Mouse (Mus musculus) hindbrain, embryonic 11.5 days (tissue): ENCODE data around the gene Fars2. TPM values are rescaled to one million over a fixed set of nuclear protein-coding genes. Genes with fewer than 3 reads are reported as not detected.

ENCODE experiments used
- ATAC-seq: fragments of 200-750 bp; cut with Nextera tagmentation; 2 replicates; pipeline ENCODE4 v1.8.0; 2017; ENCODE audit warnings: mild to moderate bottlenecking, moderate TSS enrichment, moderate library complexity; ENCODE audit not compliant: low FRiP score
- DNase-seq: peaks from one replicate; pipeline ENCODE4 v3.0.0-alpha.2; 2015; ENCODE audit warnings: low spot score
- H3K27ac ChIP-seq: fragments of 300-500 bp; sonication (generic); 2 replicates; pipeline ENCODE4 v1.5.1; 2014; ENCODE audit warnings: mild to moderate bottlenecking, low read depth, low read length
- H3K27me3 ChIP-seq: fragments of 300-500 bp; sonication (generic); 2 replicates; pipeline ENCODE4 v1.6.1; 2014; ENCODE audit warnings: mild to moderate bottlenecking, low read length, moderate library complexity, mixed read lengths; ENCODE audit not compliant: control insufficient read depth, insufficient read depth
- H3K36me3 ChIP-seq: fragments of 300-500 bp; sonication (generic); 2 replicates; pipeline ENCODE4 v1.6.1; 2014; ENCODE audit warnings: mild to moderate bottlenecking, low read length, moderate library complexity, mixed read lengths; ENCODE audit not compliant: control insufficient read depth, insufficient read depth
- H3K4me1 ChIP-seq: fragments of 300-500 bp; sonication (generic); replicated peaks from 2 replicates; pipeline ENCODE4 v1.6.1; 2014; ENCODE audit warnings: low read length, mixed read lengths; ENCODE audit not compliant: control insufficient read depth, insufficient read depth
- H3K4me2 ChIP-seq: fragments of 300-500 bp; sonication (generic); replicated peaks from 2 replicates; pipeline ENCODE4 v1.6.1; 2014; ENCODE audit warnings: mild to moderate bottlenecking, low read depth, low read length
- H3K4me3 ChIP-seq: fragments of 300-500 bp; sonication (generic); 2 replicates; pipeline ENCODE4 v1.5.1; 2014; ENCODE audit warnings: low read depth, low read length
- H3K9ac ChIP-seq: fragments of 300-500 bp; sonication (generic); 2 replicates; pipeline ENCODE4 v1.6.1; 2014; ENCODE audit warnings: low read depth, low read length
- H3K9me3 ChIP-seq: fragments of 300-500 bp; sonication (generic); 2 replicates; pipeline ENCODE4 v1.6.1; 2016; ENCODE audit warnings: low read length; ENCODE audit not compliant: control insufficient read depth
- WGBS: fragments of 180-500 bp; shearing (Covaris S2); extraction: QIAGEN DNeasy Blood & Tissue Kit; methylation state at CpG from one replicate; pipeline ENCODE4 v1.1.7; 2014; 5-methylcytosine and 5-hydroxymethylcytosine counted together
- polyA plus RNA-seq: library from polyadenylated mRNA; unstranded; fragments of >200 nt; fragmentation: Nextera tagmentation; extraction: Ambion mirVana; gene quantifications from 2 replicates; pipeline ENCODE4 v1.2.1, GENCODE M21; 2014

Gene Fars2
- polyA plus RNA-seq, 1 experiment from 2014 or later, result 31.1 TPM

DNA sequence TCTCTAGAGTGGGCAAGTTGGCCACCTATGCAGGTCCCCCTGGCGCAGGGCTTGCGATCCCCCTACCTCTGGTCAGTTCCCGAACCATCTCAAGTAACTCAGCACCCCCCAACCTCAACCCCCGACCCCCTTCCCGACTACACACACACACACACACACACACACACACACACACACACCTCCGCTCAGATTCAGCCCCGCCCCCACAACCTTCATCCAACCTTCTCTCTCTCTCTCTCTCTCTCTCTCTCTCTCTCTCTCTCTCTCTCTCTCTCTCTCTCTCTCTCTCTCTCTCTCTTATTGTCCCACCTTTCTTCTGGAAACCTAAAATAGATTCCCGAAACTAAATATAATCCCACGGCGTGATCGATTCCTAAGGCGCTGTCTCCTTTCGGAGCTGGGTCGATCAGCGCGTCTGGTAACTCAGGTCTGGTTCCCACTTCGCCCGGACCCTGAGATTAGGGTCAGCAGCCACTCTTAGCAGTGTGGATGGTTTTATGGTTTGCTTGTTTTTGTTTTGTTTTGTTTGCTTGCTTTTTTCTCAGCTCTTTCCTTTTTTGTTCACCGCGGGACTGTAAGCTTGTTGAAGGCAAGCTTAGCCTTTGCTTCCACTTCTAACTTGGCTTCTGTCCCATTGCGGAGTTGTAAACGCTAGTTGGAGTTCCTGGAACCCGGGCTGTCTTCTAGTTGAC, 610.7 kb downstream of the Fars2 start:
- Histone ChIP-seq H3K4me2 (peak overlapping the region; percentile 50), H3K4me1 (0 out of 2 replicates have a peak, but pooled peaks cover 8% of the 10 kb centered on the region), H3K4me3 (peak overlapping the region; percentile 33), H3K27ac (peak overlapping the region; percentile 91), H3K9ac (peak overlapping the region; percentile 58), H3K36me3 (no peaks in the 10 kb centered on the region), H3K27me3 (peaks cover 76% of the 10 kb centered on the region), H3K9me3 (no peaks in the 10 kb centered on the region)
- peak; percentile 48 for DNase-seq
- 1% methylated on average over 23 of the region's 23 CpGs for WGBS
- ATAC-seq, result no peak

DNA sequence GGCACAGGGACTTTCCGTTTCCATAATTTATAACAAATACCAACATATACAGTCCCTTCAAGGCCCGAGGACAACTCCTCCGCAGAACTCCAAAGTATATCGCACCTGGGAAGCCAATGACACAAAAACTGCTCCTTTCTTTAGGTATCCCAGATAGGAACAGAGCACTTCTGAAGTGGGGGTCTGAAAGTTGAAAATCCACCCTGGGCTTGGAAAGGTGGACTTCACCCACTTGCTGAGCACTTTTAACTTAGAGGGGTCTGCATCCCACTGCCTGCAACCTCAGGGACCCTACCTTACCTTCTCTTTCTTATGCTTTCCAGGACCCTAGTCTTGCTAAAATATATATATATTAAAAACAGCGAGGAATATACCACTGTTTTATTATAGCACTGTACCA, 611.3 kb downstream of the Fars2 start:
- peak overlapping the region; percentile 32 for H3K27ac ChIP-seq
- peak; percentile 42 for DNase-seq
- 6% methylated on average over 5 of the region's 5 CpGs for WGBS
- no peak for ATAC-seq
- 0 out of 2 replicates have a peak, but pooled peaks cover 8% of the 10 kb centered on the region for H3K4me1 ChIP-seq
- peak overlapping the region; percentile 19 for H3K4me3 ChIP-seq
- H3K27me3 ChIP-seq, result peaks cover 71% of the 10 kb centered on the region
- peak overlapping the region; percentile 28; the same call in 1 of the 2 replicates for H3K9ac ChIP-seq
- H3K4me2 ChIP-seq, result peak overlapping the region; percentile 34
- H3K9me3 ChIP-seq, result no peaks in the 10 kb centered on the region
- no peaks in the 10 kb centered on the region for H3K36me3 ChIP-seq

DNA sequence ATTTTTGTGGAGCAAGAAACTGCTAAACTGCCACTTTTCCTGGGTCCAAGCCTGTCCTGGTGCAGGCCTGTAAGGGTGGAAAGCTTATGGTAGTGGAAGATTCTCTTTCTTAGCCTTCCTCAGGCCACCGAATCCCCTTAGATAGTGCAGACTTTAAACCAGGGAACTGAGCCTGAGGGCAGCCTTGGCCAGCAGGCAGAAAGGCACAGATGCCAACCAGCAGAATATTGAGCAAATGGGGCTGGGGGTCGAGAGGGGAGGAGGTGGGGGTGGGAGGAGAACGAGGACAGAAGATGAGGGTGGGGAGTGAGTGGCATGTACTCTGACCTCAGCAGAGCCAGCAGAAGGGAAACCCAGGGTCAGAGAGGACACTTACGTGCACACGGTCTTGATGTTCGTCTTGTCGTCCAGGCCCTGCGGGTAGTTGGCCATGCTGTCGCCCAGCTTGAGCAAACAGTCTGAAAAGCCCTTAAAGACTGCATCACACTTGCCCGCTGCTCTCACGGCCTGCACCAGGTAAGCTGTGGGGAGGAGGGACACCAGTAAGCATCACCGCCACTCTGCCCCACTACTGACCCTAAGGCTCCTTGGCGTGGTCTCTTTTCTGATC, 612.6 kb downstream of the Fars2 start:
- peak overlapping the region; percentile 34 for H3K4me2 ChIP-seq
- H3K27me3 ChIP-seq, result peaks cover 65% of the 10 kb centered on the region
- peak overlapping the region; percentile 87 for H3K27ac ChIP-seq
- peak; percentile 57 for DNase-seq
- ATAC-seq, result no peak
- 0 out of 2 replicates have a peak, but pooled peaks cover 5% of the 10 kb centered on the region for H3K4me1 ChIP-seq
- no peaks in the 10 kb centered on the region for H3K9me3 ChIP-seq
- under 1% methylated on average over 13 of the region's 13 CpGs for WGBS
- peak overlapping the region; percentile 27 for H3K4me3 ChIP-seq
- H3K9ac ChIP-seq, result peak overlapping the region; percentile 55
- H3K36me3 ChIP-seq, result no peaks in the 10 kb centered on the region

DNA sequence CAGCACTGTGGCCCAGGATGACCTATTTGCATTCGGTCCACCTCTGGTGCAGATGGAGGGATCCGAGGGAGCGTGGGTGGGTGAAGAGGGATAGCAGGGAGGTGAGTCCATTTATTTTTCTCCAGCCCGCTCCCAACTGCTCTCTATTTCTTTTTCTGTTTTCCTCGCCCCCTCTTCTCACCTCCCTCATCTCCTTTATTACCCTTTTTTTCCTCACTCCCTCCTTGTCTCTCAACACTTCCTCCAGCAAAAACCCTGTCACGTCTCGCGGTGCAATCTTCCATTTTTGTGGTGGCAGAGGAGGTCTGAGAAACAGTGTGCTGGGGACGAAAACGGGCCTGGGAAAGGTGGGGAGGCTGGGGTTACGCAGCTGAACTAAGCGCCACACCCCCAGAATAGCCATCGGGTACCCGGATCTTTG, 613.1 kb downstream of the Fars2 start:
- Histone ChIP-seq H3K4me3 (peak overlapping the region; percentile 27), H3K27ac (peak overlapping the region; percentile 87), H3K4me2 (peak overlapping the region; percentile 34), H3K9me3 (no peaks in the 10 kb centered on the region), H3K4me1 (0 out of 2 replicates have a peak, but pooled peaks cover 6% of the 10 kb centered on the region), H3K27me3 (peaks cover 65% of the 10 kb centered on the region), H3K9ac (peak overlapping the region; percentile 55), H3K36me3 (no peaks in the 10 kb centered on the region)
- ATAC-seq (no peak), DNase-seq (no peak)
- WGBS, result 1% methylated on average over 14 of the region's 14 CpGs

DNA sequence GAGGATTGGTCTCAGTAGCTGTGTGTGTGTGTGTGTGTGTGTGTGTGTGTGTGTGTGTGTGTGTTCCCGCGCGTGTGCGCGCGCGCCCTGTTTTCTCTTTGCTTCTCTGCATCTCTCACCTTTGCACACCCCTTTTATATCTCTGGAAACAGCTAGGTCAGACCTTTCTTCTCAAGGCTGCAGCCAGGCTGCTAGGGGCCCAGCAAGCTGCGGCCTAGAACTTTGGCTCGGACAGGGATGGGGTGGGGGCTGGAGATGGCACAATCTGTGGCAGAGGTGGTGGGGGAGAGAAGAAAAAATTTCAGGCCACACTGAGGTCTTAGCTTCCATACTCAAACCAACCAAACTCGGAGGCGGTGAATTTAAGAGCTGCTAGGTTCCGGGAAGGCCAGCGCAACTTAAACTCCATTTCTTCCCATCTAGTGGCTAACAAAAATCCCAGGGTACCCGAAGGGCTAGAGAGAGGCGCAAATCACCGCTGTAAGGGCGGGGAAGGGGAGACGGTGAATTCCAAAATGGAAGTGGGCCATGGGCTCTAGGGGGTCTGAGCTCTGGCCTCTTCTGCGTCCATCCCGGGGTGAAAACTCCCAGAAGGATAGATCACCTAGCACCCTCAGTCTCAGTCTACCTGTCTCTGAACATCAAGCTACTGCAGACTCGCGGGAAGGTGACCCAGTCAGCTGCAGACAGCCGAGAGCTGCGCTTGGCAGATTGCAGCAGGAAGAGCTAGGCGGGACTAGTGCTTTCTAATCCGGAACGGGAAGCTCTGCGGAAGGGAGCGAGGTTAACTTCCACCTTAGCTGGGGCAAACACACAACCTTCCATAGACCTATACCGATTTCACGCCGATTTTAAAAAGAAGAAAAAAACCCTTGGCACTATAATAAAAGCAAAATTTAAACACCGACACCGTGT, 614.1 kb downstream of the Fars2 start:
- peak overlapping the region; percentile 34 for H3K4me2 ChIP-seq
- H3K9ac ChIP-seq, result peak overlapping the region; percentile 61
- H3K9me3 ChIP-seq, result no peaks in the 10 kb centered on the region
- peak overlapping the region; percentile 41 for H3K4me3 ChIP-seq
- DNase-seq (peak; percentile 66), ATAC-seq (no peak)
- WGBS, result under 1% methylated on average over 34 of the region's 34 CpGs
- peaks cover 62% of the 10 kb centered on the region for H3K27me3 ChIP-seq
- H3K27ac ChIP-seq, result peak overlapping the region; percentile 87
- 0 out of 2 replicates have a peak, but pooled peaks cover 6% of the 10 kb centered on the region for H3K4me1 ChIP-seq
- no peaks in the 10 kb centered on the region for H3K36me3 ChIP-seq

DNA sequence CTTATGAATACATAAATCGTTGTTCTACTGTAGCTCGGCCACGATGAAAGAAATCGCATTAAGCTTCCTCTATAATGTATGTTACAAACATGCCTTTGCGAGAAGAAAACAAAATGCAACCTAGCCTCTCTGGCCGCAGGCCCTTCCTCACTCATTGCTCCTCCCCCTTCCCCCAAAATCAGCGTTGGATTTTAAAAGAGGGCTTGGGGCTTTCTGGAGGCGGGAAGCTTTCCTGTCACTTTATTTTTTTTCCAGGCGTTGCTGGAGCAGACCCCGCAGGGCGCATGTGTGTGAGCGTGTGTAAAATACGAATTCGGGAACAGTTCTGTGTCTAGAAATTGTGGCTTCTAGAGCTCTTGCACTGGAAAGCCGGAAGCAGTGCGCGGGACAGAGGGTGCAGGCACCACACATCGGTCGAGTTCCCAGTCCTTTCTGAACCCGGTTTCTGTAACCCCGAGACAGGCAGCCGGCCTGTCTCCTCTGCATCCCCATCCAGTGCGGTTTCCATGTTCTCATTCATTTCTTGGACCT, 614.8 kb downstream of the Fars2 start:
- DNase-seq (peak; percentile 68), ATAC-seq (no peak)
- Histone ChIP-seq H3K9ac (peak overlapping the region; percentile 61), H3K27ac (peak overlapping the region; percentile 87), H3K4me1 (0 out of 2 replicates have a peak, but pooled peaks cover 2% of the 10 kb centered on the region), H3K4me2 (peak overlapping the region; percentile 34), H3K27me3 (peaks cover 61% of the 10 kb centered on the region), H3K9me3 (no peaks in the 10 kb centered on the region), H3K4me3 (peak overlapping the region; percentile 41), H3K36me3 (no peaks in the 10 kb centered on the region)
- under 1% methylated on average over 23 of the region's 23 CpGs for WGBS

DNA sequence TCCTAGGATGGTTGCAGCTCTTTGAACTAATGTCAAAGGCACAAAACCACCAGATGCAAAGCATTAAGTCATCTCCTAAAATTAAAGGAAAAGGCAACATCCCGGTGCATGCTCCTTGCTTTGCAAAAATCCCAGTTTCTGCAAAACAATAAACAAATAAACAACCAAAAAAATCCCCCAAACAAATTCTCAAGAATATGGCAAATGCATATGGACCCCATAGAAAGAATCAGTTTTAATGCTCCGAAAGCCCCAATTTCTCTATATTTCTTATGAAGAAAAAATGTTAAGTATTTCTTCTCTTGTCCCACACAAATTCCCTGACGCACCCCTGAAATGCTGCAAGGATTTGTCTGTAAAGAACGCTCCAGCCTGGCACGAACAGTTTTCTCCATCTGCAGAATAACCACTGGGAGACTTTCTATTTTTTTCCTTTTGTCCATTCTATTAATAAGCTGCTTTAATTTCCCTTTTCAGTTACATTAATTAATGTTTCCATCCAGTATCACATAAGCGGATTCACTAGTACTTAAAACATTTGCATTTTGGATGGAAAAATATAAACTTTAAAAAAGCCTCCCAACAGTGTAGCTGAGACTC, 615.8 kb downstream of the Fars2 start:
- peak overlapping the region; percentile 41 for H3K4me3 ChIP-seq
- peak; percentile 40 for DNase-seq
- 7% methylated on average over 6 of the region's 6 CpGs for WGBS

DNA sequence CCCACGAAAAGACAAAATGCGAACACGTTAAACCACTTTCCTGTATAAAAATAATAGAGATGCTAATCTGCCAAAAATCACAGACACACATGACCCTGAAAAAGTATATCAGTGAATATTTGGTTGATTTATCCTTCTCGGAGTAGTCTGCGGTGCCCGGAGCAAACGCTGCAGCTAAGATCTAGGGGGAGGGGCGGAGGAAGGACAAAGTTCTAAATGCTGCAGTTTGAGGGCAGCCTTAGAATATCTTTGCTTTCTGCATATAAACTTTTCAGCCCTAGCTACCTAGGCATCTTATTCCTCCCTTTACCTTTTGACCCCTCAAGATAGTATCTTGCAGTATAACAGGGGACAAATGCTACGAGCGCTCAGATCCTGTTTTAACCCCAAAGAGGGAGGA, 616.4 kb downstream of the Fars2 start:
- Histone ChIP-seq H3K4me3 (peak overlapping the region; percentile 41), H3K4me1 (0 out of 2 replicates have a peak, but pooled peaks cover 2% of the 10 kb centered on the region), H3K36me3 (no peaks in the 10 kb centered on the region), H3K4me2 (no peak overlapping the region), H3K9me3 (no peaks in the 10 kb centered on the region), H3K9ac (peak overlapping the region; percentile 63), H3K27ac (peak overlapping the region; percentile 79), H3K27me3 (peaks cover 48% of the 10 kb centered on the region)
- under 1% methylated on average over 10 of the region's 10 CpGs for WGBS
- ATAC-seq, result no peak
- peak; percentile 62 for DNase-seq

More for the DNA sequence above, 615.8 kb downstream of the Fars2 start:
- peak overlapping the region; percentile 61; the same call in 1 of the 2 replicates for H3K9ac ChIP-seq
- peak overlapping the region; percentile 79 for H3K27ac ChIP-seq
- ATAC-seq, result no peak
- H3K4me1 ChIP-seq, result 0 out of 2 replicates have a peak, but pooled peaks cover 2% of the 10 kb centered on the region
- H3K4me2 ChIP-seq, result no peak overlapping the region; the same call in 1 of the 2 replicates
- no peaks in the 10 kb centered on the region for H3K36me3 ChIP-seq
- H3K27me3 ChIP-seq, result peaks cover 54% of the 10 kb centered on the region
- no peaks in the 10 kb centered on the region for H3K9me3 ChIP-seq
